Mouse (Mus musculus) layer of hippocampus, adult 9-11 months (tissue): Measurements from ENCODE around the gene Aqp1.

ENCODE experiments used
- DNase-seq: peaks from one replicate; pipeline ENCODE4 v3.0.0; 2022

Gene Aqp1

GRCm38 (mm10) chr6:55335989-55336514, at the start of gene Aqp1:
Gene Aqp1 (plus strand): TSS chr6:55336432.
- no peak for DNase-seq

DNA sequence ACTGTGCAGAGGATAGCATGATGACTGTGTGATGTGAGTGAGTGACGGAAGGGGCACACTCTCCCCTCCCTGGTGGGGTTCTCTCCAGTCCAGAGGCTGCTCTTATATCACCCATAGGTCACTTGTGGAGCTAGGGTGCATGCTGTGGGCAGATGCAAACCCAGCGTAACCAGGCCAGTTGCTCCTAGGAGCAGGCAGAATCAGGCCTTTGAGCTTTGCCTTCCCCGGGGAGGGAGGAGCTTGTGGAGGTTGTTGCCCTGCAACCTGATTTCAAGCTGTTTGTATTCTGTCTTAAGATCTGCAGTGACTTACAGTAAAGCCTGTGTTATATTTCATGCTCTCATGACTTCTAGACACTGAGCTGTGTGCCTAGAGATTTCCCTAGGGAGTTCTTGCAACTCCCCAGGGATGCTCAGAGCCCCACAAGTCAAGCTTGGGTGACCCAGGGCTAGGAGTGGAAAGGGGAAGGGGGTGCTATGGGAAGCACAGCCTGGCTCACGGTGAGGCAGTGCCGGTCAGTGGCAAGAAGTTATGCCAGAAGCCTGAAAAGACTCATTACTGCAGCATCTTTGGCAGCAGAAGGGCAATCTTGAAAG, 48.1 kb upstream of the Aqp1 start:
- no peak for DNase-seq

GRCm38 (mm10) chr6:55294549-55295131, 41.6 kb upstream of the Aqp1 start:
- DNase-seq: no peak

GRCm38 (mm10) chr6:55295325-55295724, 40.9 kb upstream of the Aqp1 start:
- DNase-seq: no peak

GRCm38 (mm10) chr6:55299482-55299881, 36.8 kb upstream of the Aqp1 start:
- DNase-seq: no peak

- no peak for DNase-seq
Observed at GRCm38 (mm10) chr6:55299917-55300316, 36.3 kb upstream of the Aqp1 start.

DNA sequence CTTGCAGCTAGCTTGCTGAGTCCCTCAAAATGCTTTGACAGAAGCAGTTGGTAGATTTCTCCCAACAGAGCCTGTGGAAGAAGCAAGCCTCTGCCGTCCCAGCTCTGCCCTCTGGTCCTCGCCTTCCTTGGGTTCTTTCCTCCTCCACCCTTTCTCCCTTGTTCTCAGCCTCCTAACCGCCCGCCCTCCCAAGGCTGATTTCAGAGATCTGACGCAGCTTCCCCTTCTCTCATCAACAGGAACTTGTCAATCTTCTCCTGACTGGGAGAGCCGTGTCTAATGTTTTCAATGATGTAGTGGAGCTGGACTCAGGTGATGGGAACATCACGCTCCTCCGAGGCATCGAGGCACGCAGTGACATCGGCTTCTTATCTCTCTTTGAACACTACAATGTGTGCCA, 35.5 kb upstream of the Aqp1 start:
- DNase-seq: no peak

GRCm38 (mm10) chr6:55310179-55310578, 26.1 kb upstream of the Aqp1 start:
- no peak for DNase-seq

- no peak for DNase-seq
Observed at GRCm38 (mm10) chr6:55311962-55312361, 24.3 kb upstream of the Aqp1 start.

- DNase-seq: no peak
Observed at GRCm38 (mm10) chr6:55313893-55314292, 22.3 kb upstream of the Aqp1 start.

- peak; percentile 7 for DNase-seq
Observed at GRCm38 (mm10) chr6:55314628-55315027, 21.6 kb upstream of the Aqp1 start.

DNA sequence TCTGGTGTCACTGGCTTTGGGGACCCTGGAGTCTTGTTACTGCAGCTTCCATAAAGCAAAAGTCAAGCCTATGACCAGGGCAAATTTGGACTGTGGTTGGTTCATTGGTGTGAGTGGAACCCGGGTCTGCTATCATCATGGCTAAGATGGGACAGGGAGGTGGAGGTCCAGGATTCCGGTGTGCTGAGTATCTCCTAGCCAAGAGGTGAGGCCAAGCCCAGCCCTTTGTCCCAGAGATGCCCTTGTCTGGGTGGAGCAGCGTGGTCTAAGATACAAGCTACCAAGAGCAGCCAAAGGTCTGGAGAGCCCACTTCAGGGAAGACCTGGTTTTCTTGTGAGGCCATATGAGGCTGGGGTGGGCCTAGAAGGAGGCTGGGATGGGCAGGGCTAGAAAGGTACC, 17.6 kb upstream of the Aqp1 start:
- no peak for DNase-seq

- no peak for DNase-seq
Observed at GRCm38 (mm10) chr6:55319585-55320551, 16.4 kb upstream of the Aqp1 start.

DNA sequence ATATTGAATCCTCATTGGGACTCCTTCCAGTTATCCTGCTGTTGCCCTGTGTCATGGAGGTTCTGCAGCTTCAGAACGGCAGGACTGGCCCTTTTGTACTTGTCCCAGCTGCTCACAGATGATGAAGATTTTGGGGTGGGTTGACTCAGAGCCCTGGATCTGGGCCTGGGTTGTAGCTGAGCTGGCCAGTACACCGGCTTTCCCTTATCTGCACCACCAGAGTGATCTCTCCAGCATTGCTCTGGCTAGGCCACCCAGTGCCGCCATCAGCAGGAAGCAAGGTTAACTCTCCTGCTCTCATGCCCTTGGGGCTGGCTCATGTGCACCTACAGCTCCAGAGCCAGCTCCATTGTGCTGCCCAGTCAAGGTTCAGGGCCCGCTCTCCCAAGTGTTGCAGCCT, 15.3 kb upstream of the Aqp1 start:
- no peak for DNase-seq

DNA sequence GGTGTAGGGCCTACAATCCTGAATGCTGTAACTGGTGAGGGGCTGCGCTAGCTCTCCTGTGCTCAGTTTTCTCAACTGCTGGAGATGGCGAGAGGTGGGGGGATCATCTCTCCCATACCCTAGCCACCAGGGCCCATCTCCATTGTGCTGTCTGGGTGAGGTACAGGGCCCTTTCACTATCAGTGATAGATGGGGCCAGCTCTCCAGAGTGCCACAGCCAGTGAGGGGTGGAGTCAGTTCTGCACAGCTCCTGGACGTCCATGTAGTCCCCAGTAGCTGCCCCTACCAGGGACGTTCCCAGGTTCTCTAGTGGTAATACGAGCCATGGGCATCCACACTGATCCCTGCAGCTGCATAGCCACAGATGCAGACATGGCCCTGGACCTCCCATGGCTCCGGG, 14.7 kb upstream of the Aqp1 start:
- no peak for DNase-seq

DNA sequence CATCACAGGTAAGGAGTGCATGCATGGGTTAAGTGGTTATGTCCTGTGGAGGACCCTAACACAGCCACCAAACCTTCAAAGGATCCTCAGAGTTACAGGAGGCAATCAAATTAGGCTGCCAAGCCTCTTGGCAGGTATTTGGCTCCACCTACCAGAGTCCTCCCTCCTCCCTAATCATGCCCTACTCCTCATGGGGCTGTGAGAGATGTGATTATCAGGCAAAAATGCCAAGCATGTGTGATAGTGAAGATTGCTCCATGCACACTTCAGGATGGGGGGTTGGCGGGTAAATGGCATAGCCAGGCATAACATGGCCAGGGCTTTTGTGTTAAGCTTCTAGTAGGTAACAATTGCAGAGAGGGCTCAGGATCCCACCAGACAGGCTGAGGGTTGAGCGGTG, 13.3 kb upstream of the Aqp1 start:
- DNase-seq: no peak

GRCm38 (mm10) chr6:55323908-55324634, 12.2 kb upstream of the Aqp1 start:
- no peak for DNase-seq

DNA sequence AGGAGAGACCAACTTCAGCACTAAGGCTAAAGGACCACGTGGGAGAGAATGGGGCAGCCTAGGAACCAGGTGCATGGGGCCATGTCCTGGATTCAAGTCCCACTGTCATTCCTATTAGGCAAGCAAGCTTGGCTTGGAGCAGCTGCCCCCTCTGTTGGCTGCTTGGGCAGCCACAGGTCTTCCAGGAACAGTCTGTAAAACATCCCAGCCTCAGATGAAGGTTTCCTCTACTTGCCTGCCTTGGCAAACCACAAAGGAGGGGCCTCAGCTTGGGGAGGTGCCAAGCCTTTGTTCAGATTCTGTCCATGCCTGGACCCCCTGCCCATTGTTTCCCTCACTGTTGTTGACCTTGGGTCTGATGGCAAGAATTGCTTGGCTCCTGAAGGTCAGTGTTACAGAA, 11.4 kb upstream of the Aqp1 start:
- no peak for DNase-seq

- no peak for DNase-seq
Observed at GRCm38 (mm10) chr6:55326299-55326698, 9.9 kb upstream of the Aqp1 start.

GRCm38 (mm10) chr6:55327326-55327725, 8.9 kb upstream of the Aqp1 start:
- no peak for DNase-seq

GRCm38 (mm10) chr6:55328179-55328578, 8.1 kb upstream of the Aqp1 start:
- DNase-seq: no peak

GRCm38 (mm10) chr6:55331315-55331714, 4.9 kb upstream of the Aqp1 start:
- no peak for DNase-seq
